Mouse (Mus musculus): ENCODE measurements around the gene Eif2b5. TPM values are rescaled to one million over a fixed set of nuclear protein-coding genes. Genes with fewer than 3 reads are reported as not detected.
A peak's percentile ranks its signal among the peaks of the same experiment; 100 is the strongest.
"Not testable (repeated sequence)": the region's sequence is repeated elsewhere in the genome, so short reads cannot be mapped to it uniquely, and the experiment has no call there.

Gene Eif2b5
- 140 and 144 TPM in 2 replicates for polyA plus RNA-seq (2016; fragmentation: Nextera tagmentation; extraction: Ambion mirVana)

DNA sequence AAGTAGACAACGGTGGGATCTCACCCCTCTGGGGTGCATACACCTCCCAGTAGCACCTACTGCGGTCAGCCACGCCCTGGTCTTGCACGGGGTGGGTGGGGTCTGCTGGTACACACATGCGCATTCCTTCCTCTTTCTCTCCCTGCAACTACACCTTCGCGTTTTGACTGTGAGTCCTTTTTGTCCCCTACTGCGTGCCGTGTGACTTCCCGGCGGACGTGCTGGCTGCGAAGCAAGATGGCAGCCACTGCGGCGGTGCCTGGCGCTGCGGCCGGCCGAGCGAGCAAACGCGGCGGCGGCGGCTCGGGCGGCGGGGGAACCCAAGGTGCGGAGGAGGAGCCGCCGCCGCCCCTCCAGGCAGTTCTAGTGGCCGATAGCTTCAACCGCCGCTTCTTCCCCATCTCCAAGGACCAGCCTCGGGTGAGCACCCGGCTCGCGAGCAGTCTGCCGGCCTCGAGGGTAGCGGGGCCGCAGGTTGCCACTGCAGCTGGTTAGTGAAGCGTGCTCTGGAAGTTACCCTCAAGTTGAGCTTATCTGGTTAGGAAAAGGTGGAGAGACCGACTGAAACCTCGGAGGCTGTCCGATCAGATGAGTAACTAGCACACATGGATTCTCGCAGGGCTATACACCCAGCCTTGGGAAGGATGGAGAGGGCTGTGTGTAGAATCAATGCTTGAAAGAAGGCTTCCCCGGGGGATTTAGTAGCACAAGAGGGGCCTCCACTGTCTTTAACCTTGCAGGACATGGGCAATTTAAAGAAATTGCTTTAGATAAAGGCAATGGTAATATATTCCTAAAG lies at the start of gene Eif2b5:
Gene Eif2b5 (plus strand): TSS at position 141 of the 799 bp plus-strand sequence.
- Histone ChIP-seq H3K4me1 (replicated peaks) (peaks cover 13% of the 10 kb centered on the region), H3K4me3 (replicated peaks) (peak within 1 kb of the TSS; percentile 93), H3K27ac (0 out of 2 replicates have a peak within 1 kb of the TSS, but pooled peaks have one; percentile 57), H3K36me3 (peaks cover 37% of the 10 kb centered on the region), H3K4me2 (peak within 1 kb of the TSS; percentile 87), H3K9ac (replicated peaks) (peak within 1 kb of the TSS; percentile 93), H3K27me3 (peaks cover 11% of the 10 kb centered on the region; the same call in 1 of the 2 replicates), H3K9me3 (no peaks in the 10 kb centered on the region)
- WGBS: under 1% methylated on average over 49 of the region's 49 CpGs
- ATAC-seq (ENCODE audit: insufficient number of reproducible peaks, insufficient read depth, low FRiP score, low TSS enrichment, low read depth): peak; percentile 89

DNA sequence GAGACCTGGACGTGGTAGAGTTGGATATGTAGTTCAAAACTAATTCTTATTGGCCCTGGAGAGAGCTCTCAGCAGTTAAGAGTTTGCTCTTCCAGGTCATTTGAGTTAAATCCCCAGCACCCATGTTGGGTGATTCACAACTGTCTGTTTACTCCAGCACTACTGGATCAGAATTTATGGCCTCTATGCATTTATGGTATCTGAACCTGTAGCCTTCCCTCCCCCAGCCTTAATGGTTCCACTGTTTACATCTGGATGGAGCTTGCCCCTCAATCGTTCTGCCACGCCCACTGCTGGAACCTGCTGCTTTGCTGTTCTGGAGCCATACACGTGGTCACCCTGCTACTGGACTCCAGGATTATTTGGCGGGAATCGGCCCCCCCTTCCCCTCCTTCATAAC lies 46.8 kb upstream of the Eif2b5 start:
- H3K9ac ChIP-seq (replicated peaks): no peak overlapping the region
- no peaks in the 10 kb centered on the region for H3K27me3 ChIP-seq
- WGBS: 60% methylated on average over 6 of the region's 6 CpGs
- no peak overlapping the region for H3K4me3 ChIP-seq (replicated peaks)
- no peaks in the 10 kb centered on the region for H3K9me3 ChIP-seq
- H3K4me1 ChIP-seq (replicated peaks): 0 out of 2 replicates have a peak, but pooled peaks cover 4% of the 10 kb centered on the region
- H3K27ac ChIP-seq: no peak overlapping the region
- ATAC-seq (ENCODE audit: insufficient number of reproducible peaks, insufficient read depth, low FRiP score, low TSS enrichment, low read depth): no peak
- H3K36me3 ChIP-seq: no peaks in the 10 kb centered on the region
- H3K4me2 ChIP-seq: no peak overlapping the region

DNA sequence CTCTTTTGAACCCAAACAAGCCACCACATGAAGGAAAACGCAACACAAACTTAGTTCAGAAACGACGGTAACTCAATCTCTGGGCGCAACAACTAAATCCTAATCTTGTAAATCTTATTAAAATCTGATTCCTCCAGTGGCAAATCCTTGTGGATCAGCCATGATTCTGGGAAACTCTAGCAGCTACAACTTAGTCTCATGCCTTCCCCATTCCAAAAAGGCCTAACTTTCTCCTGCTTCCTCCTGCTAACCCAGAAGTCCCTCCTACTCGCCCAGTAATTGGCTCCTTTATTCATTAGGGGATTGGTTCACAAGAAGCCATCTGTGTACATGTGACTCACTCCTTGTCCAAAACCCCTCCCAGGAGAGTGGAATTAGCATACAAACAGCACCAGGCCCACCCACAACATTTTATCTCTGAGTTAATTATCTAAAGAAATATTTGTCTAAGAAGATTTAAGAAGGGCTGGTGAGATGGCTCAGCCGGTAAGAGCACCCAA lies 44.4 kb upstream of the Eif2b5 start:
- Histone ChIP-seq H3K36me3 (no peaks in the 10 kb centered on the region), H3K4me3 (replicated peaks) (no peak overlapping the region), H3K27ac (no peak overlapping the region), H3K4me1 (replicated peaks) (0 out of 2 replicates have a peak, but pooled peaks cover 4% of the 10 kb centered on the region), H3K9me3 (no peaks in the 10 kb centered on the region), H3K27me3 (no peaks in the 10 kb centered on the region), H3K9ac (replicated peaks) (no peak overlapping the region), H3K4me2 (no peak overlapping the region)
- ATAC-seq (ENCODE audit: insufficient number of reproducible peaks, insufficient read depth, low FRiP score, low TSS enrichment, low read depth): no peak
- 96% methylated on average over 6 of the region's 6 CpGs for WGBS

DNA sequence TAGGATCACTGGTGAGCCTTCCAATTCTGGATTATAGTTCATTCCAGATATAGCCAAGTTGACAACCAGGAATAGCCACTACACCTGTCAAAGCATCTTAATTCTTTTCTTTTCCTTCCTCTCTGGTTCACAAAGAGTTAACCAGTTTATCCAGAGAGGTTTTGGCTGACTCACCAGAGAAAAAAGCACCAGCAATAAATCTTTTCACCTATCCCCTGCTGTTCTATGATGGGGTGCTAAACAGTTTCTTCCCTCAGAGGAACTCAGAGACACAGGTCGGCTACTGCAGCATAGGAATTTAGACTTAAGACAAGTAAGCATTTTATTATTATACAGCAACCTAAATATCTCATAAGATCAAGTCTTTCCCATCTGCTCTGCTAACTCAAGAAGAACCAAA lies 42.5 kb upstream of the Eif2b5 start:
- H3K9me3 ChIP-seq: no peaks in the 10 kb centered on the region
- 0% methylated on average over 1 of the region's 1 CpGs for WGBS
- H3K4me1 ChIP-seq (replicated peaks): 0 out of 2 replicates have a peak, but pooled peaks cover 4% of the 10 kb centered on the region
- ATAC-seq (ENCODE audit: insufficient number of reproducible peaks, insufficient read depth, low FRiP score, low TSS enrichment, low read depth): no peak
- H3K27ac ChIP-seq: no peak overlapping the region
- no peaks in the 10 kb centered on the region for H3K36me3 ChIP-seq
- H3K27me3 ChIP-seq: no peaks in the 10 kb centered on the region
- no peak overlapping the region for H3K9ac ChIP-seq (replicated peaks)
- H3K4me3 ChIP-seq (replicated peaks): no peak overlapping the region
- no peak overlapping the region for H3K4me2 ChIP-seq

DNA sequence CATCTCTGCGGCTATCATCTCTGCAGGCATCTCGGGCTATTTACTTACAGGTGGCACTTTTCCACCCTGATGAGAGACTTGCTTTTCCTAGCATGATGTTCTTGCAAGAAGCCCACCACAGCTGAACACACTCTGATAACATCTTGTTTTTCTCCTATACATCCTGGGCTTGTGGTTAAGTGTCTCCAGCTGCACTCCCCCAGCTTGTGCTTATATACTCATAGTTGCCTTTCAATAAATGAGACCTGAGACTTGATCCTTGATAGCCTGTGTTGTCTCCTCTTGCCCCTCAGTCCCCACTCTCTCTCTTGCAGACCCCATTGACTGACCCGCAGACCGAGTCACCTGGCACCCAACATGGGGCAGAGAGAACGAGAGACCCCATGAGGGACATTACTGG lies 39.9 kb upstream of the Eif2b5 start:
- WGBS: 90% methylated on average over 5 of the region's 5 CpGs
- not testable (repeated sequence) for H3K4me1 ChIP-seq (replicated peaks); H3K9ac ChIP-seq (replicated peaks)

DNA sequence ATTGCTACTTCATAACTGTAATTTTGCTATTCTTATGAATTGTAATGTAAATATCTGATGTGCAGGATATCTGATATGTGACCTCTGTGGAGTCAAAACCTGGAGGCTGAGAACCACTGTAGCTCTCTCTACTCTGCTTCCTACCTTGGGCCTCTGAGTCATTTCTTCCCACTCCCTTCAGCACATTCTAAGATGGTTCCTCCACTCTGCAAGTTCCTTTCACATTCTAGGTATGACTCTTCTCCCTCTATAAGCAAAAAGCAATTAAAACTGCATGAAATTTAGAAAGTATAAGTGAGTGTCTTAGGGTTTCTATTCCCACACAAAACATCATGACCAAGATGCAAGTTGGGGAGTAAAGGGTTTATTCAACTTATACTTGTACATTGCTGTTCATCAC lies 33.9 kb upstream of the Eif2b5 start:
- H3K9me3 ChIP-seq: no peaks in the 10 kb centered on the region
- H3K36me3 ChIP-seq: no peaks in the 10 kb centered on the region
- H3K27ac ChIP-seq: no peak overlapping the region
- H3K9ac ChIP-seq (replicated peaks): no peak overlapping the region
- ATAC-seq (ENCODE audit: insufficient number of reproducible peaks, insufficient read depth, low FRiP score, low TSS enrichment, low read depth): no peak
- H3K4me3 ChIP-seq (replicated peaks): no peak overlapping the region
- no peak overlapping the region for H3K4me2 ChIP-seq
- H3K27me3 ChIP-seq: no peaks in the 10 kb centered on the region
- H3K4me1 ChIP-seq (replicated peaks): no peaks in the 10 kb centered on the region

More for the DNA sequence above, 39.9 kb upstream of the Eif2b5 start:
- ATAC-seq (ENCODE audit: insufficient number of reproducible peaks, insufficient read depth, low FRiP score, low TSS enrichment, low read depth); H3K9me3 ChIP-seq; H3K4me3 ChIP-seq (replicated peaks); H3K27me3 ChIP-seq; H3K27ac ChIP-seq; H3K4me2 ChIP-seq; H3K36me3 ChIP-seq: not testable (repeated sequence)

DNA sequence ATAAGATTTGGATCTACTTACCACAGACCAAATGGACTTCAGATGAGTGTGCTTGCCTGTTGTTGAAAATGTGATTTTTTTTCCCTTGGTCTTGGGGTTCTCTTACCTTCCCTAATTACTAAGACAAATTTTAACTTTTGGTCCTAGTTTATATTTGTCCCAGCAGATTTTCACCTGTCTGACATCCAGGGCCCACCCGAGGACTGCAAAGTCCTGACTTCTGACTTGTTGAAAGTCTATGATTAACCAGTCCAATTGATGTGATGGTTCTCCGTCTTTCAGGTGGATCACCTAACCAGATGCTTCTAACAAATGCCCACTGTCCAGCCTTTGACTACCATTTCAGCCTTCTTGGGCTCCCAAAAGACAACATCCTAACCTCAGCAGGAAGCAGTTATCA lies 27.6 kb upstream of the Eif2b5 start:
- no peak overlapping the region for H3K4me2 ChIP-seq
- H3K9ac ChIP-seq (replicated peaks): no peak overlapping the region
- no peak overlapping the region for H3K4me3 ChIP-seq (replicated peaks)
- H3K4me1 ChIP-seq (replicated peaks): no peaks in the 10 kb centered on the region
- no peaks in the 10 kb centered on the region for H3K27me3 ChIP-seq
- WGBS: 88% methylated on average over 2 of the region's 2 CpGs
- H3K27ac ChIP-seq: no peak overlapping the region
- no peaks in the 10 kb centered on the region for H3K36me3 ChIP-seq
- H3K9me3 ChIP-seq: no peaks in the 10 kb centered on the region
- no peak for ATAC-seq (ENCODE audit: insufficient number of reproducible peaks, insufficient read depth, low FRiP score, low TSS enrichment, low read depth)

DNA sequence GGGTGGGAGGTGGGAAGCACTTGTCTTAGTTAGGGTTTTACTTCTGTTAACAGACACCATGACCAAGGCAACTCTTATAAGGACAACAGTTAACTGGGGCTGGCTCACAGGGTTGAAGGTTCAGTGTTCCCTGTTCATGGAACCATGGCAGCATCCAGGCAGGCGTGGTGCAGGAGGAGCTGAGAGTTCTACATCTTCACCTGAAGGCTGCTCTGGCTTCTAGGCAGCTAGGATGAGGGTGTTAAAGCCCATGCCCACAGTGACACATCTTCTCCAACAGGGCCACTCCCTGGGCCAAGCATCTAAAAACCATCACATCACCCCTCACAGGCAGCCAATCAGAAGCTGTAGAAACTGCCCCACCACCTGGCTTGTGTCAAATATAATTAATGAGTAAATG lies 26.9 kb upstream of the Eif2b5 start:
- no peak overlapping the region for H3K27ac ChIP-seq

DNA sequence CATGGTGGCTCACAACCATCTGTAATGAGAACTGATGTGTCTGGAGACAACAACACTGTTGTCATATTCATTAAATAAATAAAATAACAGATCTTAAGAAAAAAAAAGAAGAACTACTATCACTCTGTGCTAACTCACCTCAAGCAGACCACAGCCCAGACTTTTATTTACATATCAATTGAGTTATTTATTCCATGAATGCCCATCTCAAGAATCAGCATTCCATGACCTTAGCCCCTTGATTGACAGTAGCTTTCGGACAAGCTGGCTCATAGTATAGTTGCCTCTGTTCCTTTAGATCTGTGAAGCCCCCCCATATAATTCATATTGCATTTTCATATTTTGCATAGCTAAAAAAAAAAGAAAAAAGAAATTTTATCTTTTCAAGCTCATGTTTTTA lies 24.9 kb upstream of the Eif2b5 start:
- ATAC-seq (ENCODE audit: insufficient number of reproducible peaks, insufficient read depth, low FRiP score, low TSS enrichment, low read depth): no peak
- no peaks in the 10 kb centered on the region for H3K9me3 ChIP-seq
- no peak overlapping the region for H3K9ac ChIP-seq (replicated peaks)
- H3K27ac ChIP-seq: no peak overlapping the region
- WGBS: 97% methylated on average over 1 of the region's 1 CpGs
- no peaks in the 10 kb centered on the region for H3K27me3 ChIP-seq
- H3K4me2 ChIP-seq: no peak overlapping the region
- H3K36me3 ChIP-seq: no peaks in the 10 kb centered on the region
- no peaks in the 10 kb centered on the region for H3K4me1 ChIP-seq (replicated peaks)
- no peak overlapping the region for H3K4me3 ChIP-seq (replicated peaks)

More for the DNA sequence above, 26.9 kb upstream of the Eif2b5 start:
- Histone ChIP-seq H3K9me3 (no peaks in the 10 kb centered on the region), H3K4me1 (replicated peaks) (no peaks in the 10 kb centered on the region), H3K36me3 (no peaks in the 10 kb centered on the region), H3K4me2 (no peak overlapping the region), H3K4me3 (replicated peaks) (no peak overlapping the region), H3K9ac (replicated peaks) (no peak overlapping the region), H3K27me3 (no peaks in the 10 kb centered on the region)
- ATAC-seq (ENCODE audit: insufficient number of reproducible peaks, insufficient read depth, low FRiP score, low TSS enrichment, low read depth): no peak
- WGBS: 56% methylated on average over 1 of the region's 1 CpGs

DNA sequence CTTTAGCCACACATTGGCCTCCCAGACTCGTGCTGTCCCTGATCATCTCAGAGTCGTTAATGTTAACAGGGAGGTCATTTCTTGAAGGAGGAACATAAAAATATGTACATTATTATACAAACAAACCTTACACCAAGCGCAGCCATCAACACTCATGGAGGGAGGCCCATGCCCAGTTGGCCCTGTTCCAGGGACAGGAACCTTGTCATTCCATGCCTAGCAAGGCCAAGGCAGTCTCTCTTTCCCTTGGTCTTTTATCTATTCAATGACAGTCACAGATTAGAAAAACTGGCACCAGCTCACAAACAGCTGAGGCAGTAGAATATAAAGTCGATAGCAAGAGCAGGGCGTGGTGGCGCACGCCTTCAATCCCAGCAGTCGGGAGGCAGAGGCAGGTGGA lies 24.4 kb upstream of the Eif2b5 start:
- Histone ChIP-seq H3K27me3 (no peaks in the 10 kb centered on the region), H3K27ac (no peak overlapping the region), H3K4me3 (replicated peaks) (no peak overlapping the region), H3K4me2 (no peak overlapping the region), H3K9ac (replicated peaks) (no peak overlapping the region), H3K9me3 (no peaks in the 10 kb centered on the region), H3K4me1 (replicated peaks) (no peaks in the 10 kb centered on the region), H3K36me3 (no peaks in the 10 kb centered on the region)
- 93% methylated on average over 8 of the region's 8 CpGs for WGBS
- no peak for ATAC-seq (ENCODE audit: insufficient number of reproducible peaks, insufficient read depth, low FRiP score, low TSS enrichment, low read depth)

DNA sequence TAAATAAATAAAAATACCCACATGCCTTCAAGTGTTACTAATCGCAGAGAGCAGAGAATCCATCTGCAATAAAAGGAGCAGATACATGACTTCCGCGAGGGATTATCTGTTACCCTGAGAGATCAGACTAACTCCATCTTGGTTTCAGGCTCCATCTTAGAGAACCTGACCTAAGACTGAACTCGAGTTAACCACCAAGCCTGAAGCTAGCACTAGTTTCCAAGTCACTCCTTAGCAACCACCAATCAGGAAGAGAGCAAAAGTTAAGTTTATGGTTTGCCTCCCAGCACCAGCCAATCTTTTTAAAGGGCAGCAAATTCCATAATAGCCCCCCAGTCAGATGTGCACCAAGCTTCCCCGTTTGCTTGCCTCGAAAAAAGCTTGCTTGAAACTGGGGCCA lies 23.8 kb upstream of the Eif2b5 start:
- Histone ChIP-seq H3K9ac (replicated peaks) (no peak overlapping the region), H3K27ac (no peak overlapping the region), H3K36me3 (no peaks in the 10 kb centered on the region), H3K4me2 (no peak overlapping the region), H3K4me3 (replicated peaks) (no peak overlapping the region), H3K4me1 (replicated peaks) (no peaks in the 10 kb centered on the region), H3K9me3 (no peaks in the 10 kb centered on the region), H3K27me3 (no peaks in the 10 kb centered on the region)
- no peak for ATAC-seq (ENCODE audit: insufficient number of reproducible peaks, insufficient read depth, low FRiP score, low TSS enrichment, low read depth)
- WGBS: 85% methylated on average over 6 of the region's 6 CpGs

DNA sequence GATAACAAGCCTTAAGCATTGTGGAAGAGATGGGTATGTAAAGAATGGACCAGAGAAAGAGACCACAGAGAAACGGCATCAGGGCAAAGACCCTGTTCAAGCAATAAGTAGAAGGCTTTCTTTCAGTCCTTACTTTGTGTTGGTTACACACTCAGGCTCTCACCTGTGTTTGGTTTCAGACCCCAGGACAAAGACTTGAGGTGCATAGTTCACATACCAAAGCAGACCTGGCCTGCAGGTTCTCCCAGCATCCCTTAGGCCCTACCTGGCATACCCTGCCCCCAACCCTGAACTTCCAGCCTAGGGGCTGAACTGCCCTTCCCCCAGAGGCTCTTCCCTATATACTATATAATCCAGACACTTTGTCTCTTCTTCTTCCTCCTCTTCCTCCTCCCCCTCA lies 23.3 kb upstream of the Eif2b5 start:
- no peaks in the 10 kb centered on the region for H3K36me3 ChIP-seq
- H3K4me1 ChIP-seq (replicated peaks): no peaks in the 10 kb centered on the region
- ATAC-seq (ENCODE audit: insufficient number of reproducible peaks, insufficient read depth, low FRiP score, low TSS enrichment, low read depth): no peak
- no peak overlapping the region for H3K9ac ChIP-seq (replicated peaks)
- H3K27me3 ChIP-seq: no peaks in the 10 kb centered on the region
- no peak overlapping the region for H3K4me2 ChIP-seq
- WGBS: 94% methylated on average over 1 of the region's 1 CpGs
- H3K4me3 ChIP-seq (replicated peaks): no peak overlapping the region
- no peak overlapping the region for H3K27ac ChIP-seq
- no peaks in the 10 kb centered on the region for H3K9me3 ChIP-seq
